Comparison of ENCODE assay signal across 7 mouse cellular contexts in the genomic region with DNA sequence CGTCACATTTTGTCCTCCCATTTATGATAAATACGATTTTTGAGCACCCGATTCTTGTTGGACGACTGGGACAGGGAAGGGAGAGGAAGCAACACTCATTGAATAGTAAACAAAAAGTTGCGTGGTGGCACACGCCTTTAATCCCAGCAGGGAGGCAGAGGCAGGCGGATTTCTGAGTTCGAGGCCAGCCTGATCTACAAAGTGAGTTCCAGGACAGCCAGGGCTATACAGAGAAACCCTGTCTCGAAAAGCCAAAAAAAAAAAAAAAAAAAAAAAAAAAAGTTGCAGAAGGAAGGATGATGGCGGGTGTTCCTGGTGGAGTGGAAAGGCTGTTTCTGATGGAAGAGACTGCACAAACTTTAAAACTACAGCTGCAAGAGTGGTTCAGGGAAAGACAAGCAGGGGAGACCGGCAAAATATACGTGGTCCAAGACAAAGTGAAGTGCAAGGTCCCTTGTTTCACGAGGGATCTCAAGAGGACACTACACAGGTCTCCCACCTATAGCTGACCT. TPM values are rescaled to one million over a fixed set of nuclear protein-coding genes. Genes with fewer than 3 reads are reported as not detected.
A peak's percentile ranks its signal among the peaks of the same experiment; 100 is the strongest.
DNase-seq lines count a peak whose midpoint lies in the region; ATAC-seq and TF ChIP-seq lines count a peak whose summit lies in the region.

No protein-coding gene starts in this region.

- H3K4me1 ChIP-seq in lung, postnatal 0 days (ENCODE audit: insufficient read depth, low read depth, low read length): 0 out of 2 replicates have a peak, but pooled peaks cover 8% of the 10 kb centered on the region
- H3K4me1 ChIP-seq in forebrain, embryonic 12.5 days: peaks cover 16% of the 10 kb centered on the region
- peaks cover 20% of the 10 kb centered on the region for H3K4me1 ChIP-seq in liver, embryonic 11.5 days (replicated peaks; ENCODE audit: control insufficient read depth, insufficient read depth, low read length)
- H3K4me1 ChIP-seq in stomach, embryonic 16.5 days (ENCODE audit: control insufficient read depth, insufficient read depth, low read length): peaks cover 17% of the 10 kb centered on the region

- no peaks in the 10 kb centered on the region for H3K36me3 ChIP-seq in lung, postnatal 0 days (ENCODE audit: insufficient read depth, low read length)
- H3K36me3 ChIP-seq in forebrain, embryonic 12.5 days (replicated peaks): peaks cover 11% of the 10 kb centered on the region; the same call in 1 of the 2 replicates
- no peaks in the 10 kb centered on the region for H3K36me3 ChIP-seq in liver, embryonic 11.5 days (ENCODE audit: control insufficient read depth, insufficient read depth, low read length)
- H3K36me3 ChIP-seq in stomach, embryonic 16.5 days (ENCODE audit: control insufficient read depth, insufficient read depth, low read length): no peaks in the 10 kb centered on the region

- H3K27me3 ChIP-seq in lung, postnatal 0 days (replicated peaks; ENCODE audit: insufficient read depth, low read length): no peaks in the 10 kb centered on the region
- H3K27me3 ChIP-seq in forebrain, embryonic 12.5 days: peaks cover 7% of the 10 kb centered on the region; the same call in 1 of the 2 replicates
- H3K27me3 ChIP-seq in liver, embryonic 11.5 days (replicated peaks; ENCODE audit: control insufficient read depth, insufficient read depth, low read length): no peaks in the 10 kb centered on the region
- no peaks in the 10 kb centered on the region for H3K27me3 ChIP-seq in stomach, embryonic 16.5 days (ENCODE audit: control insufficient read depth, insufficient read depth, low read length)

- TF ChIP-seq CTCF in lung, postnatal 0 days (IDR thresholded peaks at IDR 0.05): no peak

- no peak for DNase-seq in lung, postnatal 0 days (ENCODE audit: low spot score)
- no peak for DNase-seq in lung, postnatal 36 days
- no peak for DNase-seq in liver, embryonic 11.5 days (ENCODE audit: low spot score)
- no peak for DNase-seq in adrenal gland, adult 8-10 months
- no peak for DNase-seq in gastrocnemius, postnatal 36 days

- H3K27ac ChIP-seq in lung, postnatal 0 days (ENCODE audit: low read length): no peak overlapping the region
- H3K27ac ChIP-seq in forebrain, embryonic 12.5 days: no peak overlapping the region
- H3K27ac ChIP-seq in liver, embryonic 11.5 days (ENCODE audit: low read depth, low read length): peak overlapping the region; percentile 81
- peak overlapping the region; percentile 12; the same call in 1 of the 2 replicates for H3K27ac ChIP-seq in stomach, embryonic 16.5 days (ENCODE audit: low read length)

- no peaks in the 10 kb centered on the region for H3K9me3 ChIP-seq in lung, postnatal 0 days (ENCODE audit: low read length)
- H3K9me3 ChIP-seq in forebrain, embryonic 12.5 days: no peaks in the 10 kb centered on the region
- no peaks in the 10 kb centered on the region for H3K9me3 ChIP-seq in liver, embryonic 11.5 days (ENCODE audit: control insufficient read depth, low read length)
- no peaks in the 10 kb centered on the region for H3K9me3 ChIP-seq in stomach, embryonic 16.5 days (replicated peaks; ENCODE audit: control insufficient read depth, low read length)

- intact Hi-C loops in gastrocnemius, postnatal 36 days (cut with DNase I): no loop called here

- H3K4me2 ChIP-seq in lung, postnatal 0 days (replicated peaks; ENCODE audit: low read depth, low read length): peak overlapping the region; percentile 43
- H3K4me2 ChIP-seq in forebrain, embryonic 12.5 days: peak overlapping the region; percentile 41
- H3K4me2 ChIP-seq in liver, embryonic 11.5 days: peak overlapping the region; percentile 63
- peak overlapping the region; percentile 50 for H3K4me2 ChIP-seq in stomach, embryonic 16.5 days (ENCODE audit: low read depth, low read length)

- H3K4me3 ChIP-seq in lung, postnatal 0 days (ENCODE audit: low read depth, low read length): peak overlapping the region; percentile 56
- peak overlapping the region; percentile 85 for H3K4me3 ChIP-seq in forebrain, embryonic 12.5 days (replicated peaks)
- H3K4me3 ChIP-seq in liver, embryonic 11.5 days (ENCODE audit: low read depth, low read length): peak overlapping the region; percentile 31
- H3K4me3 ChIP-seq in stomach, embryonic 16.5 days (replicated peaks; ENCODE audit: low read length): peak overlapping the region; percentile 40

- TF ChIP-seq EP300 in lung, postnatal 0 days (IDR thresholded peaks at IDR 0.05): no peak

- H3K9ac ChIP-seq in lung, postnatal 0 days (replicated peaks; ENCODE audit: low read depth): no peak overlapping the region
- H3K9ac ChIP-seq in forebrain, embryonic 12.5 days: no peak overlapping the region
- H3K9ac ChIP-seq in liver, embryonic 11.5 days (ENCODE audit: low read depth, low read length): peak overlapping the region; percentile 37
- peak overlapping the region; percentile 51; the same call in 1 of the 2 replicates for H3K9ac ChIP-seq in stomach, embryonic 16.5 days (ENCODE audit: low read length)

- ATAC-seq in lung, postnatal 0 days: peak; percentile 7; the same call in 1 of the 2 replicates
- peak; percentile 6 for ATAC-seq in forebrain, embryonic 12.5 days (ENCODE audit: low FRiP score)
- peak; percentile 10 for ATAC-seq in liver, embryonic 11.5 days (replicated peaks; ENCODE audit: low FRiP score)
- peak; percentile 0; the same call in 1 of the 2 replicates for ATAC-seq in stomach, embryonic 16.5 days (ENCODE audit: insufficient read depth, low FRiP score)

- 21% methylated on average over 13 of the region's 13 CpGs for WGBS in lung, postnatal 0 days
- 35% methylated on average over 13 of the region's 13 CpGs for WGBS in forebrain, embryonic 12.5 days
- WGBS in liver, embryonic 11.5 days: 21% methylated on average over 12 of the region's 13 CpGs
- WGBS in stomach, embryonic 16.5 days: 28% methylated on average over 13 of the region's 13 CpGs

RNA-seq across cellular contexts. Expression of a gene that starts 0.6 kb away (rescaled TPM):
- 46.4 and 48.0 TPM in 2 replicates for polyA plus RNA-seq in lung, postnatal 0 days (2015; fragmentation: Nextera tagmentation; extraction: Ambion mirVana)
- 102 and 106 TPM in 2 replicates for polyA plus RNA-seq in forebrain, embryonic 12.5 days (2016; fragmentation: Nextera tagmentation; extraction: Ambion mirVana)
- polyA plus RNA-seq in liver, embryonic 11.5 days (2014; fragmentation: Nextera tagmentation; extraction: Ambion mirVana): 69.6 and 71.3 TPM in 2 replicates
- 68.7 and 75.0 TPM in 2 replicates for polyA plus RNA-seq in stomach, embryonic 16.5 days (2015; fragmentation: Nextera tagmentation; extraction: Ambion mirVana)
- total RNA-seq in adrenal gland, adult 8-10 months (2022): 10 to 100 TPM; 55.2 to 82.1 (median 71.5) TPM
- 10 to 100 TPM; 21.0 to 25.3 TPM for total RNA-seq in gastrocnemius, postnatal 36 days (2021)

RNA-seq across cellular contexts. Expression of a gene that starts 11.0 kb away (rescaled TPM):
- polyA plus RNA-seq in lung, postnatal 0 days (2015; fragmentation: Nextera tagmentation; extraction: Ambion mirVana): 126 and 127 TPM in 2 replicates
- 0.58 and 0.60 TPM in 2 replicates for polyA plus RNA-seq in forebrain, embryonic 12.5 days (2016; fragmentation: Nextera tagmentation; extraction: Ambion mirVana)
- 1.8 and 2.2 TPM in 2 replicates for polyA plus RNA-seq in liver, embryonic 11.5 days (2014; fragmentation: Nextera tagmentation; extraction: Ambion mirVana)
- polyA plus RNA-seq in stomach, embryonic 16.5 days (2015; fragmentation: Nextera tagmentation; extraction: Ambion mirVana): 70.8 and 81.7 TPM in 2 replicates
- total RNA-seq in adrenal gland, adult 8-10 months (2022): under 1 TPM in 3 of 4 experiments, not detected in 1; 0.28 to 0.70 (median 0.32) TPM
- not detected for total RNA-seq in gastrocnemius, postnatal 36 days (2021)

RNA-seq across cellular contexts. Expression of a gene that starts 26.8 kb away (rescaled TPM):
- 28.7 and 30.0 TPM in 2 replicates for polyA plus RNA-seq in lung, postnatal 0 days (2015; fragmentation: Nextera tagmentation; extraction: Ambion mirVana)
- polyA plus RNA-seq in forebrain, embryonic 12.5 days (2016; fragmentation: Nextera tagmentation; extraction: Ambion mirVana): 17.2 and 17.4 TPM in 2 replicates
- 206 and 226 TPM in 2 replicates for polyA plus RNA-seq in liver, embryonic 11.5 days (2014; fragmentation: Nextera tagmentation; extraction: Ambion mirVana)
- 70.7 and 76.8 TPM in 2 replicates for polyA plus RNA-seq in stomach, embryonic 16.5 days (2015; fragmentation: Nextera tagmentation; extraction: Ambion mirVana)
- 10 to 100 TPM; 34.5 to 43.3 (median 39.4) TPM for total RNA-seq in adrenal gland, adult 8-10 months (2022)
- 1 to 10 TPM; 6.6 to 7.5 TPM for total RNA-seq in gastrocnemius, postnatal 36 days (2021)

Comparison
In these comparisons a context has a peak if more than half of its experiments do, and no peak if none do; other contexts are left out.
1. H3K27ac ChIP-seq: peak in liver, embryonic 11.5 days (single experiment) and stomach, embryonic 16.5 days (single experiment); none in lung, postnatal 0 days (single experiment) and forebrain, embryonic 12.5 days (single experiment).
2. H3K4me3 ChIP-seq: peak in every context shown above with its lines; median percentile 85 in forebrain, embryonic 12.5 days; 56 in lung, postnatal 0 days; 40 in stomach, embryonic 16.5 days; 31 in liver, embryonic 11.5 days.
3. H3K9ac ChIP-seq: peak in liver, embryonic 11.5 days (single experiment) and stomach, embryonic 16.5 days (single experiment); none in lung, postnatal 0 days (single experiment) and forebrain, embryonic 12.5 days (single experiment).
4. RNA of a gene that starts 11.0 kb away (polyA plus RNA-seq): 126 to 127 TPM in lung, postnatal 0 days and 70.8 to 81.7 TPM in stomach, embryonic 16.5 days; 1.8 to 2.2 TPM in liver, embryonic 11.5 days and 0.58 to 0.60 TPM in forebrain, embryonic 12.5 days; every median in the first group is over 10 times any median in the second.
5. Peak in every context shown above with its lines, with median percentiles within 50 percentile points of each other: ATAC-seq and H3K4me2 ChIP-seq.